Mouse (Mus musculus): ENCODE results near the gene Grn. TPM values are rescaled to one million over a fixed set of nuclear protein-coding genes. Genes with fewer than 3 reads are reported as not detected.

Gene Grn
- polyA plus RNA-seq, 1 experiment from 2014 or later = 95.4 TPM

GRCm38 (mm10) chr11:102475027-102475426 is 44.9 kb downstream of the Grn start:
- no peak overlapping the region for H3K4me3 ChIP-seq (ENCODE audit: low read length)
- H3K4me1 ChIP-seq (ENCODE audit: control insufficient read depth, insufficient read depth, low read depth, low read length) = no peaks in the 10 kb centered on the region
- no peak overlapping the region for H3K27ac ChIP-seq (ENCODE audit: low read depth, low read length)
- H3K27me3 ChIP-seq (replicated peaks; ENCODE audit: control insufficient read depth, insufficient read depth, low read length) = no peaks in the 10 kb centered on the region
- H3K9ac ChIP-seq (ENCODE audit: low read depth, low read length) = no peak overlapping the region
- no peaks in the 10 kb centered on the region for H3K9me3 ChIP-seq (ENCODE audit: control insufficient read depth, low read length)
- 96% methylated on average over 3 of the region's 3 CpGs for WGBS
- no peak overlapping the region for H3K4me2 ChIP-seq (ENCODE audit: low read length)
- no peak for ATAC-seq
- peaks cover 13% of the 10 kb centered on the region for H3K36me3 ChIP-seq (ENCODE audit: control insufficient read depth, insufficient read depth, low read length)

- no peak for ATAC-seq
- no peak overlapping the region for H3K4me2 ChIP-seq (ENCODE audit: low read length)
- WGBS = 80% methylated on average over 3 of the region's 3 CpGs
- no peak overlapping the region for H3K27ac ChIP-seq (ENCODE audit: low read depth, low read length)
- no peak overlapping the region for H3K4me3 ChIP-seq (ENCODE audit: low read length)
- no peak overlapping the region for H3K9ac ChIP-seq (ENCODE audit: low read depth, low read length)
- no peaks in the 10 kb centered on the region for H3K9me3 ChIP-seq (ENCODE audit: control insufficient read depth, low read length)
- H3K27me3 ChIP-seq (replicated peaks; ENCODE audit: control insufficient read depth, insufficient read depth, low read length) = no peaks in the 10 kb centered on the region
- no peaks in the 10 kb centered on the region for H3K4me1 ChIP-seq (ENCODE audit: control insufficient read depth, insufficient read depth, low read depth, low read length)
- peaks cover 30% of the 10 kb centered on the region for H3K36me3 ChIP-seq (ENCODE audit: control insufficient read depth, insufficient read depth, low read length)
Observed at GRCm38 (mm10) chr11:102478671-102479070, 48.6 kb downstream of the Grn start.

DNA sequence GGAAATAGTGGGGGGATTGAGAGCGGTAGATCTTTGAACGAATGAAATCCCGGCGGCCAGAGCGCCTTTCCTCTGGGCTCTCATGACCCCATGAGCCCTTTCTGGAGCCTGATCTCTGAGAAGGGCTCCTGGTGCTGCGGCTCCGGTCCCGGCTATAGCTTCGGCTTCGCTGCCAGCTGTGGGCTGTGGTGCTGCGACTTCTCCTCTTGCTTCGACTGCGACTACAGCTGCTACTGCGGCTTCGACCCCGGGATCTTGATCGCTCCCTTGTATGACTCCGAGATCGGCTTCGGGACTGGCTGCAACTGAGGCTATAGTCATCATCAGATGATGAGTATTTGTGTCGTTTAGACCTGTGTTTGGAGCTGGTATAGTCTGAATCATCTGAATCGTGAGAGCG is 49.5 kb downstream of the Grn start:
- Histone ChIP-seq H3K27me3 (replicated peaks; ENCODE audit: control insufficient read depth, insufficient read depth, low read length) (no peaks in the 10 kb centered on the region), H3K9ac (ENCODE audit: low read depth, low read length) (no peak overlapping the region), H3K4me2 (ENCODE audit: low read length) (no peak overlapping the region), H3K4me3 (ENCODE audit: low read length) (no peak overlapping the region), H3K9me3 (ENCODE audit: control insufficient read depth, low read length) (no peaks in the 10 kb centered on the region), H3K36me3 (ENCODE audit: control insufficient read depth, insufficient read depth, low read length) (peaks cover 31% of the 10 kb centered on the region), H3K27ac (ENCODE audit: low read depth, low read length) (no peak overlapping the region), H3K4me1 (ENCODE audit: control insufficient read depth, insufficient read depth, low read depth, low read length) (no peaks in the 10 kb centered on the region)
- ATAC-seq = no peak
- WGBS = 96% methylated on average over 23 of the region's 23 CpGs

DNA sequence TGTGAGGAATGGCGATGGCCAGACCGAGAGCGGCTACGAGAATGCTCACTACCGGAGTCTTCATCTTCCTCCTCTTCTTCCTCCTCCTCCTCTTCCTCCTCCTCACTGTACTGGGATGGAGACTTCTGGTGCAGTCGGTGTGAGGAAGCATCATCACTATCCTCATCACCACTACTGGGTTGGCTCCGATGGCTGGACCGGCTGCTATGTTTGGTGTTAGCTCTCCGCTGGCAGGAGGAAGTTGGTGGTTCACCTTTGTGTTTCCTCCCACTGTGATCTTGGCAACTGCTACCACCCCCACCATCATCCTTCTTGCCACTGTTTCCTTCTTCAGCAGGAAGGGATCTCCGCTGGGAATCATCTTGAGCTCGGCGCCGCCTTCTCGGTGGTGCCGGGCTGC is 50.0 kb downstream of the Grn start:
- Histone ChIP-seq H3K4me2 (ENCODE audit: low read length) (no peak overlapping the region), H3K9ac (ENCODE audit: low read depth, low read length) (no peak overlapping the region), H3K4me3 (ENCODE audit: low read length) (no peak overlapping the region), H3K4me1 (ENCODE audit: control insufficient read depth, insufficient read depth, low read depth, low read length) (no peaks in the 10 kb centered on the region), H3K27me3 (replicated peaks; ENCODE audit: control insufficient read depth, insufficient read depth, low read length) (no peaks in the 10 kb centered on the region), H3K36me3 (ENCODE audit: control insufficient read depth, insufficient read depth, low read length) (peaks cover 33% of the 10 kb centered on the region), H3K27ac (ENCODE audit: low read depth, low read length) (no peak overlapping the region), H3K9me3 (ENCODE audit: control insufficient read depth, low read length) (no peaks in the 10 kb centered on the region)
- 94% methylated on average over 15 of the region's 15 CpGs for WGBS
- no peak for ATAC-seq

- no peak for ATAC-seq
- Histone ChIP-seq H3K27me3 (replicated peaks; ENCODE audit: control insufficient read depth, insufficient read depth, low read length) (no peaks in the 10 kb centered on the region), H3K4me2 (ENCODE audit: low read length) (no peak overlapping the region), H3K9me3 (ENCODE audit: control insufficient read depth, low read length) (no peaks in the 10 kb centered on the region), H3K27ac (ENCODE audit: low read depth, low read length) (no peak overlapping the region), H3K36me3 (ENCODE audit: control insufficient read depth, insufficient read depth, low read length) (peaks cover 33% of the 10 kb centered on the region), H3K4me3 (ENCODE audit: low read length) (no peak overlapping the region), H3K9ac (ENCODE audit: low read depth, low read length) (no peak overlapping the region), H3K4me1 (ENCODE audit: control insufficient read depth, insufficient read depth, low read depth, low read length) (no peaks in the 10 kb centered on the region)
- WGBS = 86% methylated on average over 4 of the region's 4 CpGs
Observed at GRCm38 (mm10) chr11:102480897-102481296, 50.8 kb downstream of the Grn start.

DNA sequence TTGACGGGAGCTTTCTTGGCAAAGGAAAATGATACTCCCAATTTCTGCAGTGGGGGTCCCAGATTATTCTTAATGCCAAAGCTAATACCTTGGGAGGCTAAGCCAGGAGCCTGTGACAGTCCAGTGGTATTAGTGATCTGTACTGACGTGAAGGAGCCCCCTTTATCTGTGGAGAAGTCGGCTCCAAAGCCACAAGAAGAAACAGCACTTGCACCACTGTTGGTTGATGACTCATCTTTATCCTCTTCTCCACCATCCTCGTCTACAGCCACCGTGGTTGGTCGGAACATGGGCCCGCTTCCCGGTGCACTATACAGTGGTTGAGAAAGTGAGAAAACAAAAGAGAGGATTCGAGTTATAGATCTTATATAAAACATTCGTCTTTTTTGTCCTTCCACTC is 51.7 kb downstream of the Grn start:
- 92% methylated on average over 10 of the region's 10 CpGs for WGBS
- ATAC-seq = no peak
- no peak overlapping the region for H3K9ac ChIP-seq (ENCODE audit: low read depth, low read length)
- peaks cover 40% of the 10 kb centered on the region for H3K36me3 ChIP-seq (ENCODE audit: control insufficient read depth, insufficient read depth, low read length)
- no peaks in the 10 kb centered on the region for H3K4me1 ChIP-seq (ENCODE audit: control insufficient read depth, insufficient read depth, low read depth, low read length)
- H3K9me3 ChIP-seq (ENCODE audit: control insufficient read depth, low read length) = no peaks in the 10 kb centered on the region
- no peak overlapping the region for H3K27ac ChIP-seq (ENCODE audit: low read depth, low read length)
- H3K4me3 ChIP-seq (ENCODE audit: low read length) = no peak overlapping the region
- no peak overlapping the region for H3K4me2 ChIP-seq (ENCODE audit: low read length)
- H3K27me3 ChIP-seq (replicated peaks; ENCODE audit: control insufficient read depth, insufficient read depth, low read length) = no peaks in the 10 kb centered on the region

Small RNAs within 50 kb of the gene (microRNA-seq; reads per million reads assigned to microRNA genes)
- not detected for gene Mir6930

Other genes with a start within 250 kb of the Grn start
- 99.0 and 116 TPM in 2 replicates for gene Lsm12, start 245.0 kb upstream of the Grn start, polyA plus RNA-seq (2015; fragmentation: Nextera tagmentation; extraction: Ambion mirVana)
- 44.3 and 45.9 TPM in 2 replicates for gene G6pc3, start 240.7 kb upstream of the Grn start, polyA plus RNA-seq (2015; fragmentation: Nextera tagmentation; extraction: Ambion mirVana)
- 75.8 and 83.0 TPM in 2 replicates for gene Hdac5, start 200.1 kb upstream of the Grn start, polyA plus RNA-seq (2015; fragmentation: Nextera tagmentation; extraction: Ambion mirVana)
- 2.9 and 3.6 TPM in 2 replicates for gene BC030867, start 181.4 kb upstream of the Grn start, polyA plus RNA-seq (2015; fragmentation: Nextera tagmentation; extraction: Ambion mirVana)
- gene Asb16, start 161.6 kb upstream of the Grn start, polyA plus RNA-seq (2015; fragmentation: Nextera tagmentation; extraction: Ambion mirVana) = 0.09 and 0.11 TPM in 2 replicates
- 81.6 and 85.0 TPM in 2 replicates for gene Tmub2, start 145.4 kb upstream of the Grn start, polyA plus RNA-seq (2015; fragmentation: Nextera tagmentation; extraction: Ambion mirVana)
- 26.6 and 29.2 TPM in 2 replicates for gene Atxn7l3, start 133.7 kb upstream of the Grn start, polyA plus RNA-seq (2015; fragmentation: Nextera tagmentation; extraction: Ambion mirVana)
- gene Ubtf, start 110.6 kb upstream of the Grn start, polyA plus RNA-seq (2015; fragmentation: Nextera tagmentation; extraction: Ambion mirVana) = 70.4 and 76.8 TPM in 2 replicates
- gene Slc4a1, start 64.1 kb upstream of the Grn start, polyA plus RNA-seq (2015; fragmentation: Nextera tagmentation; extraction: Ambion mirVana) = 1.4 and 3.2 TPM in 2 replicates
- 127 and 136 TPM in 2 replicates for gene Rundc3a, start 36.9 kb upstream of the Grn start, polyA plus RNA-seq (2015; fragmentation: Nextera tagmentation; extraction: Ambion mirVana)
- gene Slc25a39, start 22.4 kb upstream of the Grn start, polyA plus RNA-seq (2015; fragmentation: Nextera tagmentation; extraction: Ambion mirVana) = 182 and 187 TPM in 2 replicates
- gene Fam171a2, start 17.4 kb downstream of the Grn start, polyA plus RNA-seq (2015; fragmentation: Nextera tagmentation; extraction: Ambion mirVana) = 17.8 and 17.9 TPM in 2 replicates
- gene Itga2b, start 39.8 kb downstream of the Grn start, polyA plus RNA-seq (2015; fragmentation: Nextera tagmentation; extraction: Ambion mirVana) = 9.4 and 13.1 TPM in 2 replicates
- 52.9 and 60.5 TPM in 2 replicates for gene Gpatch8, start 126.1 kb downstream of the Grn start, polyA plus RNA-seq (2015; fragmentation: Nextera tagmentation; extraction: Ambion mirVana)
- gene Gm11627, start 149.1 kb downstream of the Grn start, polyA plus RNA-seq (2015; fragmentation: Nextera tagmentation; extraction: Ambion mirVana) = 2.8 and 4.1 TPM in 2 replicates
- gene Fzd2, start 174.1 kb downstream of the Grn start, polyA plus RNA-seq (2015; fragmentation: Nextera tagmentation; extraction: Ambion mirVana) = 6.0 and 6.7 TPM in 2 replicates
- 0.15 and 0.17 TPM in 2 replicates for gene Meioc, start 233.4 kb downstream of the Grn start, polyA plus RNA-seq (2015; fragmentation: Nextera tagmentation; extraction: Ambion mirVana)